In genomic region chr1:159163113-159163885, GRCm38 (mm10) we compare ENCODE assay signal across 8 mouse cellular contexts.
A peak's percentile ranks its signal among the peaks of the same experiment; 100 is the strongest.
DNase-seq lines count a peak whose midpoint lies in the region; ATAC-seq and TF ChIP-seq lines count a peak whose summit lies in the region.

No protein-coding gene starts in this region.

- peaks cover 12% of the 10 kb centered on the region for H3K4me1 ChIP-seq in embryonic facial prominence, embryonic 13.5 days
- peaks cover 7% of the 10 kb centered on the region; the same call in 1 of the 2 replicates for H3K4me1 ChIP-seq in heart, embryonic 16.5 days (ENCODE audit: control insufficient read depth, insufficient read depth, low read length)
- no peaks in the 10 kb centered on the region for H3K4me1 ChIP-seq in lung, postnatal 0 days (ENCODE audit: insufficient read depth, low read depth, low read length)
- no peaks in the 10 kb centered on the region for H3K4me1 ChIP-seq in hindbrain, embryonic 14.5 days (replicated peaks; ENCODE audit: control insufficient read depth, insufficient read depth, low read length)

- no peaks in the 10 kb centered on the region for H3K36me3 ChIP-seq in embryonic facial prominence, embryonic 13.5 days
- H3K36me3 ChIP-seq in heart, embryonic 16.5 days (ENCODE audit: control insufficient read depth, insufficient read depth), result no peaks in the 10 kb centered on the region
- H3K36me3 ChIP-seq in lung, postnatal 0 days (ENCODE audit: insufficient read depth, low read length), result no peaks in the 10 kb centered on the region
- H3K36me3 ChIP-seq in hindbrain, embryonic 14.5 days (replicated peaks; ENCODE audit: control insufficient read depth, insufficient read depth), result no peaks in the 10 kb centered on the region

- peak; percentile 66 for TF ChIP-seq EP300 in lung, postnatal 0 days (IDR thresholded peaks at IDR 0.05)

- peak; percentile 76 for ATAC-seq in embryonic facial prominence, embryonic 13.5 days (ENCODE audit: insufficient number of reproducible peaks, insufficient read depth, low FRiP score, low TSS enrichment, low read depth)
- peak; percentile 52 for ATAC-seq in heart, embryonic 16.5 days (replicated peaks; ENCODE audit: extremely low read depth, insufficient read depth, low FRiP score)
- peak; percentile 94 for ATAC-seq in lung, postnatal 0 days
- no peak for ATAC-seq in hindbrain, embryonic 14.5 days (ENCODE audit: low FRiP score)

- WGBS in embryonic facial prominence, embryonic 13.5 days, result 10% methylated on average over 4 of the region's 4 CpGs
- WGBS in heart, embryonic 16.5 days, result 30% methylated on average over 4 of the region's 4 CpGs
- 20% methylated on average over 4 of the region's 4 CpGs for WGBS in lung, postnatal 0 days
- WGBS in hindbrain, embryonic 14.5 days, result 68% methylated on average over 4 of the region's 4 CpGs

- no peak overlapping the region for H3K4me3 ChIP-seq in embryonic facial prominence, embryonic 13.5 days
- no peak overlapping the region for H3K4me3 ChIP-seq in heart, embryonic 16.5 days (ENCODE audit: low read length)
- H3K4me3 ChIP-seq in lung, postnatal 0 days (ENCODE audit: low read depth, low read length), result no peak overlapping the region
- no peak overlapping the region for H3K4me3 ChIP-seq in hindbrain, embryonic 14.5 days (replicated peaks; ENCODE audit: low read length)

- peak overlapping the region; percentile 83 for H3K27ac ChIP-seq in embryonic facial prominence, embryonic 13.5 days
- H3K27ac ChIP-seq in heart, embryonic 16.5 days (ENCODE audit: low read length), result peak overlapping the region; percentile 48
- H3K27ac ChIP-seq in lung, postnatal 0 days (ENCODE audit: low read length), result peak overlapping the region; percentile 55
- H3K27ac ChIP-seq in hindbrain, embryonic 14.5 days, result no peak overlapping the region

- H3K9me3 ChIP-seq in embryonic facial prominence, embryonic 13.5 days, result no peaks in the 10 kb centered on the region
- no peaks in the 10 kb centered on the region for H3K9me3 ChIP-seq in heart, embryonic 16.5 days (replicated peaks; ENCODE audit: control insufficient read depth, low read length)
- no peaks in the 10 kb centered on the region for H3K9me3 ChIP-seq in lung, postnatal 0 days (ENCODE audit: low read length)
- H3K9me3 ChIP-seq in hindbrain, embryonic 14.5 days (ENCODE audit: control insufficient read depth, low read length), result no peaks in the 10 kb centered on the region

- no peak overlapping the region for H3K9ac ChIP-seq in embryonic facial prominence, embryonic 13.5 days
- no peak overlapping the region for H3K9ac ChIP-seq in heart, embryonic 16.5 days (ENCODE audit: low read length)
- H3K9ac ChIP-seq in lung, postnatal 0 days (replicated peaks; ENCODE audit: low read depth), result no peak overlapping the region
- no peak overlapping the region for H3K9ac ChIP-seq in hindbrain, embryonic 14.5 days

- TF ChIP-seq CTCF in lung, postnatal 0 days (IDR thresholded peaks at IDR 0.05), result no peak

- no peaks in the 10 kb centered on the region for H3K27me3 ChIP-seq in embryonic facial prominence, embryonic 13.5 days
- no peaks in the 10 kb centered on the region for H3K27me3 ChIP-seq in heart, embryonic 16.5 days (ENCODE audit: control insufficient read depth, insufficient read depth, low read length)
- H3K27me3 ChIP-seq in lung, postnatal 0 days (replicated peaks; ENCODE audit: insufficient read depth, low read length), result no peaks in the 10 kb centered on the region
- no peaks in the 10 kb centered on the region for H3K27me3 ChIP-seq in hindbrain, embryonic 14.5 days (ENCODE audit: control insufficient read depth, insufficient read depth, low read length)

- peak; percentile 16 for DNase-seq in kidney, postnatal 14 days
- DNase-seq in kidney, adult 8-10 months, result no peak
- peak; percentile 91 for DNase-seq in lung, postnatal 0 days (ENCODE audit: low spot score)
- DNase-seq in hindbrain, embryonic 14.5 days (ENCODE audit: low spot score), result no peak
- DNase-seq in cerebellum, adult 9-11 months, result no peak
- DNase-seq in urinary bladder, adult 2 months (ENCODE audit: low spot score), result no peak

- peak overlapping the region; percentile 35 for H3K4me2 ChIP-seq in embryonic facial prominence, embryonic 13.5 days
- H3K4me2 ChIP-seq in heart, embryonic 16.5 days (ENCODE audit: low read depth, low read length), result no peak overlapping the region
- H3K4me2 ChIP-seq in lung, postnatal 0 days (replicated peaks; ENCODE audit: low read depth, low read length), result no peak overlapping the region
- H3K4me2 ChIP-seq in hindbrain, embryonic 14.5 days (replicated peaks), result no peak overlapping the region

Comparison
In these comparisons a context has a peak if more than half of its experiments do, and no peak if none do; other contexts are left out.
1. DNase-seq: peak in kidney, postnatal 14 days (single experiment) and lung, postnatal 0 days (single experiment); none in kidney, adult 8-10 months (0 of 2), hindbrain, embryonic 14.5 days (single experiment), cerebellum, adult 9-11 months (single experiment) and urinary bladder, adult 2 months (single experiment).